Mouse (Mus musculus) heart, embryonic 12.5 days (tissue): ENCODE results near the gene Bahcc1. TPM values are rescaled to one million over a fixed set of nuclear protein-coding genes. Genes with fewer than 3 reads are reported as not detected.

Experiments used
- ATAC-seq: fragments of 200-750 bp; cut with Nextera tagmentation; 2 replicates; pipeline ENCODE4 v1.8.0; 2017; ENCODE audit warnings: moderate TSS enrichment, moderate library complexity; ENCODE audit not compliant: insufficient number of reproducible peaks, low FRiP score
- H3K27ac ChIP-seq: fragments of 300-500 bp; sonication (generic); 2 replicates; pipeline ENCODE4 v1.5.1; 2016; ENCODE audit warnings: mild to moderate bottlenecking, moderate library complexity; ENCODE audit not compliant: poor library complexity, severe bottlenecking
- H3K27me3 ChIP-seq: fragments of 300-500 bp; sonication (generic); replicated peaks from 2 replicates; pipeline ENCODE4 v1.6.1; 2016; ENCODE audit warnings: mild to moderate bottlenecking, moderate library complexity
- H3K36me3 ChIP-seq: fragments of 300-500 bp; sonication (generic); 2 replicates; pipeline ENCODE4 v1.6.1; 2016; ENCODE audit warnings: mild to moderate bottlenecking, moderate library complexity
- H3K4me1 ChIP-seq: fragments of 300-500 bp; sonication (generic); replicated peaks from 2 replicates; pipeline ENCODE4 v1.6.1; 2016; ENCODE audit warnings: mild to moderate bottlenecking
- H3K4me2 ChIP-seq: fragments of 300-500 bp; sonication (generic); 2 replicates; pipeline ENCODE4 v1.6.1; 2016; ENCODE audit warnings: mild to moderate bottlenecking, moderate library complexity
- H3K4me3 ChIP-seq: fragments of 300-500 bp; sonication (generic); 2 replicates; pipeline ENCODE4 v1.5.1; 2016; ENCODE audit warnings: mild to moderate bottlenecking
- H3K9ac ChIP-seq: fragments of 300-500 bp; sonication (generic); 2 replicates; pipeline ENCODE4 v1.6.1; 2016; ENCODE audit warnings: mild to moderate bottlenecking, moderate library complexity
- H3K9me3 ChIP-seq: fragments of 300-500 bp; sonication (generic); replicated peaks from 2 replicates; pipeline ENCODE4 v1.6.1; 2016; ENCODE audit warnings: mild to moderate bottlenecking, moderate library complexity
- WGBS: fragments of 180-500 bp; shearing (Covaris S2); methylation state at CpG from one replicate; pipeline ENCODE4 v1.1.7; 2016; 5-methylcytosine and 5-hydroxymethylcytosine counted together
- polyA plus RNA-seq: library from polyadenylated mRNA; unstranded; fragments of >200 nt; fragmentation: Nextera tagmentation; extraction: Ambion mirVana; gene quantifications from 2 replicates; pipeline ENCODE4 v1.2.1, GENCODE M21; 2016

The Bahcc1 gene
- polyA plus RNA-seq, 1 experiment from 2014 or later = 7.6 TPM

DNA sequence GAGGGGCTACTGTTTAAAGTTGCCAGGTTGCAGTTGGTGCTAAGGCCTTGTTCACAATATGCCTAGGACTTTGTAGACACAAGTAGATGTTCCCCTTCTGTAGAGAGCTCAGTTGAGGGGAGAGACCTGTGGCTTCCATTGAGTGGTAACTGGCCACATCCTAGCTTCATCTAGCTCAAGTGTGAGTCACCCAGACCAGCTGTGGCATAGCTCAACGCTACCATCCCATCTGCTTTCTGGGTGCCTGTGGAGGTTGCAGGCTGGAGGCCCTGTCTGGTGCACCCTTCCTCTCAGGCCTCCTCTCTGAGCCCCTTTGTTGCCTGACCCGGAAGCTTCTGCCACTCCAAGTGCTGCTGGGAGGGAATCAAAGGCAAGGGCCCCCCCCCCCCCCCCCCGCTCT, 34.9 kb downstream of the Bahcc1 start:
- Histone ChIP-seq H3K36me3 (peaks cover 25% of the 10 kb centered on the region), H3K27me3 (no peaks in the 10 kb centered on the region), H3K4me2 (no peak overlapping the region), H3K4me1 (peaks cover 47% of the 10 kb centered on the region), H3K9me3 (no peaks in the 10 kb centered on the region), H3K9ac (no peak overlapping the region), H3K4me3 (no peak overlapping the region), H3K27ac (no peak overlapping the region)
- ATAC-seq = no peak
- 78% methylated on average over 3 of the region's 3 CpGs for WGBS

DNA sequence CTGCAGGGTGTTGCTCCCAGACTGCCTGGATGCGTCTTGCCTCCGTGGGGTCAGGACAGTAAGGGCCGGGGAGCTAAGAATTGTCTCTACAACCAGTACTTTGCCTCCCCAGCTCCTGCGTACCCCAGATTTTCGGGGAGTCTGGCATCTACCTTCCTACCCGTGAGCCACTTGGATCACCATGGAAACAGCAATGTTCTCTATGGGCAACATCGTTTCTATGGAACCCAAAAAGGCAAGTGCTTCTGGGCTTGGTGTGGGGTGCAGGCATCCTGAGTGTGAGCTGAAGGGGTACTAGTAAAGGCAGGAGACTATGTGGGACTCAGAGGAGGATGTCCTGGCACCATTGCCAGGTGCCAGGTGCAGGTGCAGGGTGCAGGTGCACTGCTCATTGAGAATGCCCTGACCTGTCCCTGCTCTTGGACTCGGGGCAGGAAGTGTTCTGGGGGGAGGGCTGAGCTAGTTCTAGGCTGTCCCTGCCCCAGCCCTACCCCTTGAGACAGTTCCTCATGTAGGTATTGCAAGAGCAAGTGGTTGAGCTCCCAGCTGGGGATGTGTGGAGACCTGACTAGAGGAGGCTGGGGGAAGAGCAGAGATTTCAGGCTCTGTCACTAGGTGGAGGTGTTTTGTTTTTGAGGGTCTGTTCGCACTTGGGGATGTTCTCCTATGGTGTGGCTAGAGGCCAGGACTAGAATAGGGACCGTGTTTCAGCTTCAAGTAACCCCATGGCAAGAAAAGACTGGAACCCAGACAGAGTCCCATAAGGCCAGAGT, 35.6 kb downstream of the Bahcc1 start:
- Histone ChIP-seq H3K9me3 (no peaks in the 10 kb centered on the region), H3K4me3 (no peak overlapping the region), H3K9ac (no peak overlapping the region), H3K4me1 (peaks cover 48% of the 10 kb centered on the region), H3K27ac (no peak overlapping the region), H3K27me3 (no peaks in the 10 kb centered on the region), H3K36me3 (peaks cover 29% of the 10 kb centered on the region), H3K4me2 (no peak overlapping the region)
- WGBS = 83% methylated on average over 10 of the region's 10 CpGs
- ATAC-seq = no peak

DNA sequence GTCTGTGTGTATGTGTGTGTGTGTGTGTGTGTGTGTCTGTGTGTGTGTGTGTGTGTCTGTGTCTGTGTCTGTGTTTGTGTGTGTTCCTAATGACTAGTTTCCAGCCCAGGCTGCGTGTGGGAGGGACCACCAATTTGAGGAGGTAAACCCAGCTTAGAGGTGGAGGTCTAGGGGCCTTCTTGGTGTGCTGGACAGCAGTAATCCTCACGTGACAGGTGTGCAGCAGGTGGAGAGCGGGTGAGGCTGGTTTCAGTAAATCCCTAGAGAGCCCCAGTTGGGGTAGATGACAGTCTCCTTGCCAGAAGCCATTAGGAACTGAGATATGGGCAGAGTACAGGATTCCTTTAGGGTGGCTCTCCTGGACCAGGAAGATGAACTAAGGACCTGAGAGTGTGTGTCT, 36.3 kb downstream of the Bahcc1 start:
- H3K27ac ChIP-seq = no peak overlapping the region
- H3K4me1 ChIP-seq = peaks cover 43% of the 10 kb centered on the region

DNA sequence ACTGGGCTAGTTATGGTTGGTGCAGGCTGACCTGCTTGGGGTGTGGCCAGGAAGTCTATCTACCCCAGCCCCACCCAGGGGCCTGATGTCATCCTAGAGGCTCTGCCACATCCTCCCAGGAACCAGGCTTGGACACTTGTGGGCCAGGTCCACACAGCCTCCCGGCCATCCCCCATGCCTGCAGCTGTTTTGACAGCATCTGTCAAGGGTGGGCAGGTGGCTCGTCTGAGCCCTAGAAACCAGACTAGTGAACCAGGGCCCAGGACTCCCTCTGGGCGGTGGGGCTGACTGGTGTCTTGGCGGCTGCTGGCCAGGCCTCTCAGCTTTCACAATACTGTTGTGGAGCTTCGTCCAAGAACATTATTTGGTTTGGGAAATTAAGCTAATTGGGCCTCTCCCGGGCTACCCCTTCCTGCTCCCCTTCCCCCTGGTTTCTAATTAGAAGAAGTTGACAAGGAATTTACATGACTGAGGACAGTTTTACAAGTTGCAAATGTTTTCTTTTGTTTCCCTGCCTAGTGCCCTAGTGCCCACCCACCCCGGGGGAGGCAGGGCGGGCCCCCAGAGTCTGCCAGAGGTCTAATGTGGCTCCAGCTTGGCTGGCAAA, 36.9 kb downstream of the Bahcc1 start:
- Histone ChIP-seq H3K4me2 (no peak overlapping the region), H3K27me3 (no peaks in the 10 kb centered on the region), H3K9ac (peak overlapping the region; percentile 22; the same call in 1 of the 2 replicates), H3K4me1 (peaks cover 37% of the 10 kb centered on the region), H3K4me3 (no peak overlapping the region), H3K9me3 (no peaks in the 10 kb centered on the region), H3K36me3 (peaks cover 41% of the 10 kb centered on the region), H3K27ac (no peak overlapping the region)
- WGBS = 44% methylated on average over 8 of the region's 8 CpGs
- ATAC-seq = no peak

More for the DNA sequence above, 36.3 kb downstream of the Bahcc1 start:
- H3K9ac ChIP-seq = no peak overlapping the region
- no peak overlapping the region for H3K4me3 ChIP-seq
- WGBS = 79% methylated on average over 3 of the region's 3 CpGs
- no peaks in the 10 kb centered on the region for H3K27me3 ChIP-seq
- no peaks in the 10 kb centered on the region for H3K9me3 ChIP-seq
- no peak for ATAC-seq
- no peak overlapping the region for H3K4me2 ChIP-seq
- H3K36me3 ChIP-seq = peaks cover 35% of the 10 kb centered on the region

DNA sequence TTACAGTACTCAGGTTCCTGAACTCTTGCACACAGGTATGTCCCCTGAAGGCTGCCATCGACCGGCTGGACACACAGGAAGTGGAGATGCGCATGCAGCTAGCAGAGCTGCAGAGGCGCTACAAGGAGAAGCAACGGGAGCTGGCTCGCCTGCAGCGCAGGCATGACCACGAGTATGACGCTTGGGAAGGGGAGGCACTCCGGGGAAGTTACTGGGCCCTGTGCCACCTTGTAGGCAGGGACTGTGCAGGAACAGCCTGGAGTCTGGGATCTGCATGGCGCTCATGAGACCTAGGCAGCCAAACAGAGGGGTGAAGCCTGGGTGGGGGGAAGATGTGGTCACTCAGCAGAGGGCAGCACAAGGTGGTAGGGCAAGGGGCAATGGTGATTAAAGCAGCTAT, 46.6 kb downstream of the Bahcc1 start:
- Histone ChIP-seq H3K4me1 (peaks cover 41% of the 10 kb centered on the region), H3K36me3 (peaks cover 87% of the 10 kb centered on the region), H3K27me3 (no peaks in the 10 kb centered on the region), H3K9ac (0 out of 2 replicates have a peak overlapping the region, but pooled peaks have one; percentile 6), H3K4me3 (no peak overlapping the region), H3K9me3 (no peaks in the 10 kb centered on the region), H3K27ac (no peak overlapping the region), H3K4me2 (no peak overlapping the region)
- WGBS = 83% methylated on average over 11 of the region's 11 CpGs
- no peak for ATAC-seq

DNA sequence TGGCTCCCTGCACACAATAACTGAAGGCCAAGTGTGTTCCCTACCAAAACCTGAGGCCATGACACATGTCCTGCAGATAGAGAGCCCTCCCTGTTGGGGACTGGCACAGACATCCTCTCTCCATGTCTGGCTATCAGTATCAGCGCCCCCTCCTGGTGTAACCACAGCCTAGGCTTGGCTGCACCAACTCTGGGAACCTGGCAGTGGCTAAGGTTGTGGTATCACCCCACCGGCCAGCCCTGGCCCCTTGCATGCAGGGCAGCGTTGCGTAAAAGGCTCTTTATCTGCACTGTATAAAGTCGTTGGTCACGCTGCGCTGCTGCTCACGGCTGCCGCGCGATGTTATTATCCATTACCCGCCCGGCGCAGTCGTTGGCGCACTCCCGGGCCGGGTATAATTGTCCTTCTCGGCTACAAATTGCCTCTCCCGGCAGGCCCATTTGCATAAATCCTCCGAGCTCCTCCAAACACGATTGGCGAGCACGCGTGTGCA, 47.6 kb downstream of the Bahcc1 start:
- 87% methylated on average over 25 of the region's 25 CpGs for WGBS
- Histone ChIP-seq H3K4me1 (peaks cover 42% of the 10 kb centered on the region), H3K27me3 (no peaks in the 10 kb centered on the region), H3K9me3 (no peaks in the 10 kb centered on the region), H3K27ac (no peak overlapping the region), H3K4me2 (no peak overlapping the region), H3K36me3 (peaks cover 87% of the 10 kb centered on the region), H3K9ac (no peak overlapping the region), H3K4me3 (no peak overlapping the region)
- no peak for ATAC-seq

DNA sequence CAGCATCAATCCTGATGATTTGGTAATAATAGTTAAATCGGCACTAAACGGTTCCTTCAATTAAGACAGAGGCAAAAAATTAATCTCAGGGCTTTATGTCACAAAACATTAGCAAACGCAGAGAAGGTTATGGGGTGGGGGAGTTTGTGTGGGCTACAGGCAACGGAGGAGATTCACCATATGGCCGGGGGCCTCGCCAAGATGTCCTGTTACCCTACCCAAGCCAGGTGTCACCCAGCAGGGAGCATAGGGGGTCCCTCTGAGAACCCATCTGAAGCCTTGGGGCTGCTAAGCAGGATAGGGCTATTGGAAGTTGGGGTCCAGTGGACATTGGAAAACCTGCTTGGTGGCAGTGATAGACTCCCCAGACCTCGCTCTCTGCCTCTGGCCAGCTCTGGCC, 48.0 kb downstream of the Bahcc1 start:
- Histone ChIP-seq H3K27ac (peak overlapping the region; percentile 55), H3K4me3 (no peak overlapping the region), H3K27me3 (no peaks in the 10 kb centered on the region), H3K36me3 (peaks cover 88% of the 10 kb centered on the region), H3K9ac (no peak overlapping the region), H3K4me1 (peaks cover 42% of the 10 kb centered on the region), H3K9me3 (no peaks in the 10 kb centered on the region), H3K4me2 (no peak overlapping the region)
- WGBS = 87% methylated on average over 7 of the region's 7 CpGs
- no peak for ATAC-seq

DNA sequence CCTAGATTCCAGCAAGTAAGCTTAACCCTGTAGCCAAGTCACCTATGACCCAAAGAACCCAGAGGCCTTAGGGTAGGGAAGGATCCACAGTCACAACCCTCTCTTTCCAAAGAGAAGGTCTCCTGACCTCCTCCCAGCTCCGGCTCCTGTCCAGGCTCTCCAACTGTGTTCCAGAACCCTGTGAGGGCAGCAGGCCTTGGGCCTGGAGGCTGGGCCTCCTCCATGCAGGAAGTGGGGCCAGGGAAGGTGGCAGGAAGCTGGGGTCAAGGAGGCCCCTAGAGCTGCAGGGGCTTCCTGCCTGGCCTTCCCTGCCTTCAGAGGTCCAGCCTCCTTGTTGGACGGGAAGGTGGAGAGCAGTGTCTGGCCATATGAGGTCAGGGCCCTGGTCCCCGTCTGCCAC, 48.5 kb downstream of the Bahcc1 start:
- 72% methylated on average over 3 of the region's 3 CpGs for WGBS

DNA sequence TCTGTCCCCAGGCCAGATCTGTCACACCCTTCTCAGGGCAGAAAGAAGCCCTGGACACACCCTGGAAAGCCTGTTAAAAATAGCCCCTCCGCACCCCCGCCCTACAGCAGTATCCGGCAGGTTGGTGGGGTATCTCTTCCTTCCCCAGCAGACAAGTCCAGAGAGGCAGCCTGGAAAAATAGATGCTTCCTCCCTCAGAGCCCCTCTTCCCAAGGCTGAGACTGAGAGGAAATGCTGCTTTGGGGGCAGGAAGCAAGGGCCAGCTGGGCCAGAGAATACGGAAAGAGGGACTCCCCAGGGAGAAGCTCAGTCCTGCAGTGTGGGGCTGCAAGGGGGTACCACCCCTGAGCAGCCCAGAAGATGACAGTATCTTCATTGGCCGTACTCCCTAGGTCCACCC, 50.8 kb downstream of the Bahcc1 start:
- Histone ChIP-seq H3K4me1 (peaks cover 42% of the 10 kb centered on the region), H3K36me3 (peaks cover 88% of the 10 kb centered on the region), H3K4me3 (no peak overlapping the region), H3K9me3 (no peaks in the 10 kb centered on the region), H3K9ac (0 out of 2 replicates have a peak overlapping the region, but pooled peaks have one; percentile 37), H3K27ac (peak overlapping the region; percentile 68), H3K4me2 (no peak overlapping the region), H3K27me3 (no peaks in the 10 kb centered on the region)
- peak; percentile 51 for ATAC-seq
- 40% methylated on average over 5 of the region's 5 CpGs for WGBS

More for the DNA sequence above, 48.5 kb downstream of the Bahcc1 start:
- Histone ChIP-seq H3K4me1 (peaks cover 42% of the 10 kb centered on the region), H3K36me3 (peaks cover 88% of the 10 kb centered on the region), H3K4me2 (no peak overlapping the region), H3K27me3 (no peaks in the 10 kb centered on the region), H3K9me3 (no peaks in the 10 kb centered on the region), H3K4me3 (no peak overlapping the region), H3K9ac (0 out of 2 replicates have a peak overlapping the region, but pooled peaks have one; percentile 9), H3K27ac (peak overlapping the region; percentile 55)
- peak; percentile 56 for ATAC-seq

DNA sequence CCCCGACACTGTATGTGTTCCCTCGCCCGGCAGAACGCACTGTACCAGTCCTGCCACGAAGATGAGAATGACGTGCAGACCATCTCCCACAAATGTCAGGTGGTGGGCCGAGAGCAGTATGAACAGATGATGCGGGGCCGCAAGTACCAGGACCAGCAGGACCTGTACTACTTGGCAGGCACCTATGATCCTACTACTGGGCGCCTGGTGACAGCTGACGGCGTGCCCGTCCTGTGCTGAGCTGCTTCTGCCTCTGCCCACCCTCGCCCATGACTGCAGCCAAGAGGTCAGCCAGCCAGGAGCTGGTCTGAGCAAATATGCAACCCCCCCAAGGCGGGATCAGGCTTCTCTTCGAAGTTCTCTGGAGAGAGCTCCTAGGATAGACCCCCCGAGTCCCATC, 56.9 kb downstream of the Bahcc1 start:
- Histone ChIP-seq H3K36me3 (peaks cover 64% of the 10 kb centered on the region), H3K4me3 (no peak overlapping the region), H3K27me3 (no peaks in the 10 kb centered on the region), H3K4me1 (peaks cover 24% of the 10 kb centered on the region), H3K27ac (no peak overlapping the region), H3K9me3 (no peaks in the 10 kb centered on the region), H3K4me2 (no peak overlapping the region), H3K9ac (no peak overlapping the region)
- no peak for ATAC-seq
- WGBS = 95% methylated on average over 17 of the region's 17 CpGs

DNA sequence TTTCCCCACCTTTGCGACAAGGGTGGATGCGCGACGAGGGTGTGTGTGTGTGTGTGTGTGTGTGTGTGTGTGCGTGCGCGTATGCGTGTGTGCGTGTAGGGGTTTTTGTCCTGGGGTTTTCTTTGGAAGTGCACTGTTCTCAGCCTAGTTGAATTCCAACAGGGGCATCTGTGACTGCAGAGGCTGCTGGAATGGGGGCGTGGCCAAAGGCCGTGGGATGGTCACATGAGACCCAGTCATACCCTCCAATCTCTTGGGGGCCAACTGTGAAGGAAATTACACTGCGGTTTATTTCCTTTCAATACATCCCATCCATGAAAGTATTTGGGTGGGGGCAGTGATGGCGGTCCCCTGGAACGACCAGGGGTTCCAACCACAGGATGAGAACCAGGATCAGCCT, 57.5 kb downstream of the Bahcc1 start:
- ATAC-seq = no peak
- no peak overlapping the region for H3K4me2 ChIP-seq
- no peak overlapping the region for H3K4me3 ChIP-seq
- H3K9me3 ChIP-seq = no peaks in the 10 kb centered on the region
- H3K27me3 ChIP-seq = no peaks in the 10 kb centered on the region
- 91% methylated on average over 14 of the region's 14 CpGs for WGBS
- H3K36me3 ChIP-seq = peaks cover 58% of the 10 kb centered on the region
- H3K9ac ChIP-seq = no peak overlapping the region
- H3K4me1 ChIP-seq = peaks cover 25% of the 10 kb centered on the region
- H3K27ac ChIP-seq = no peak overlapping the region
